Mouse (Mus musculus) CH12.LX (cell line): ENCODE data around the gene Muc4. TPM values are rescaled to one million over a fixed set of nuclear protein-coding genes. Genes with fewer than 3 reads are reported as not detected.

Source experiments
- DNase-seq: peaks from one replicate; pipeline ENCODE4 v3.0.0-alpha.2; 2013; ENCODE audit errors: extremely low read depth
- H3K27ac ChIP-seq: 2 replicates; pipeline ENCODE4 v1.5.1; 2012; ENCODE audit warnings: low read depth, mild to moderate bottlenecking, control low read depth, moderate library complexity; ENCODE audit not compliant: insufficient read depth
- H3K27me3 ChIP-seq: replicated peaks from 2 replicates; pipeline ENCODE3; 2012; ENCODE audit warnings: inconsistent platforms
- H3K36me3 ChIP-seq, 2 experiments: replicated peaks in 1 of 2; 2 replicates each; pipeline versions ENCODE3 to v1.6.1; 2012; ENCODE audit warnings: inconsistent platforms in 1 of 2, low read length in 1 of 2, mild to moderate bottlenecking in 1 of 2, mixed read lengths in 1 of 2, moderate library complexity in 1 of 2; ENCODE audit not compliant: control insufficient read depth in 1 of 2, insufficient read depth in 1 of 2
- H3K4me1 ChIP-seq, 2 experiments: 2 replicates each; pipeline ENCODE4 v1.6.1; 2012; ENCODE audit warnings: inconsistent platforms in 1 of 2, moderate library complexity in 1 of 2; ENCODE audit not compliant: insufficient read depth in 2 of 2, control insufficient read depth in 1 of 2
- H3K4me2 ChIP-seq: 2 replicates; pipeline ENCODE4 v1.6.1; 2012; ENCODE audit warnings: low read depth, mild to moderate bottlenecking, control low read depth; ENCODE audit not compliant: poor library complexity, insufficient read depth, severe bottlenecking
- H3K4me3 ChIP-seq, 3 experiments: fragments of 150-350 bp in 1 of 3; sonication (generic) in 1 of 3; replicated peaks in 1 of 3; 2 replicates each; pipeline versions ENCODE3 to v1.5.1; 2011 to 2012; ENCODE audit warnings: low read depth in 2 of 3, low read length in 2 of 3, mild to moderate bottlenecking in 2 of 3, moderate library complexity in 2 of 3, control low read depth in 1 of 3, improper control_type of control experiment in 1 of 3, inconsistent platforms in 1 of 3, mixed read lengths in 1 of 3; ENCODE audit not compliant: poor library complexity in 1 of 3
- H3K79me2 ChIP-seq: replicated peaks from 2 replicates; pipeline ENCODE4 v1.6.1; 2012; ENCODE audit warnings: mild to moderate bottlenecking, moderate library complexity; ENCODE audit not compliant: control insufficient read depth, poor library complexity, insufficient read depth, severe bottlenecking; ENCODE audit errors: extremely low read depth
- H3K9ac ChIP-seq: 2 replicates; pipeline ENCODE4 v1.6.1; 2012; ENCODE audit warnings: low read depth, mild to moderate bottlenecking, control low read depth, moderate library complexity; ENCODE audit not compliant: insufficient read depth
- H3K9me3 ChIP-seq: replicated peaks from 2 replicates; pipeline ENCODE3; 2012; ENCODE audit warnings: low read length, inconsistent platforms, mixed read lengths
- BHLHE40 ChIP-seq: IDR thresholded peaks from 2 replicates; pipeline ENCODE4 v1.6.1; 2011; ENCODE audit warnings: mild to moderate bottlenecking, low read depth, low read length, improper control_type of control experiment
- CHD1 ChIP-seq: IDR thresholded peaks from 2 replicates; pipeline ENCODE4 v1.6.1; 2012; ENCODE audit warnings: low read depth, low read length, improper control_type of control experiment, inconsistent platforms
- CTCF ChIP-seq, 2 experiments: IDR thresholded peaks in 1 of 2; conservative IDR thresholded peaks in 1 of 2; 2 replicates each; pipeline ENCODE4 v1.5.1; 2011 to 2012; ENCODE audit warnings: low read depth in 2 of 2, low read length in 2 of 2, improper control_type of control experiment in 1 of 2, inconsistent platforms in 1 of 2, mild to moderate bottlenecking in 1 of 2, moderate library complexity in 1 of 2
- E2F4 ChIP-seq: IDR thresholded peaks from 2 replicates; pipeline ENCODE4 v1.6.1; 2011; ENCODE audit warnings: low read depth, low read length, improper control_type of control experiment; ENCODE audit not compliant: insufficient replicate concordance
- ELF1 ChIP-seq: IDR thresholded peaks from 2 replicates; pipeline ENCODE4 v1.6.1; 2014; ENCODE audit warnings: low read depth, mild to moderate bottlenecking, inconsistent platforms, low read length, improper control_type of control experiment
- ETS1 ChIP-seq: conservative IDR thresholded peaks from 2 replicates; pipeline ENCODE4 v1.6.1; 2012; ENCODE audit warnings: low read depth, mild to moderate bottlenecking, inconsistent platforms, low read length, improper control_type of control experiment, moderate library complexity
- IRF4 ChIP-seq: IDR thresholded peaks from 2 replicates; pipeline ENCODE4 v1.6.1; 2014; ENCODE audit warnings: low read depth, mild to moderate bottlenecking, inconsistent platforms, low read length, improper control_type of control experiment
- JUN ChIP-seq: IDR thresholded peaks from 2 replicates; pipeline ENCODE4 v1.6.1; 2011; ENCODE audit warnings: low read depth, mild to moderate bottlenecking, low read length, improper control_type of control experiment, moderate library complexity; ENCODE audit not compliant: insufficient read depth
- JUND ChIP-seq: conservative IDR thresholded peaks from 2 replicates; pipeline ENCODE4 v1.6.1; 2011; ENCODE audit warnings: low read depth, low read length, improper control_type of control experiment
- MAFK ChIP-seq: IDR thresholded peaks from 2 replicates; pipeline ENCODE4 v1.6.1; 2011; ENCODE audit warnings: low read length, improper control_type of control experiment; ENCODE audit not compliant: insufficient replicate concordance
- MAX ChIP-seq: IDR thresholded peaks from 2 replicates; pipeline ENCODE4 v1.6.1; 2011; ENCODE audit warnings: low read length, improper control_type of control experiment
- MAZ ChIP-seq: IDR thresholded peaks from 2 replicates; pipeline ENCODE4 v1.6.1; 2012; ENCODE audit warnings: low read depth, mild to moderate bottlenecking, inconsistent platforms, low read length, improper control_type of control experiment, moderate library complexity
- MEF2A ChIP-seq: IDR thresholded peaks from 2 replicates; pipeline ENCODE4 v1.6.1; 2014; ENCODE audit warnings: low read depth, mild to moderate bottlenecking, inconsistent platforms, low read length, improper control_type of control experiment, borderline replicate concordance
- MXI1 ChIP-seq: IDR thresholded peaks from 2 replicates; pipeline ENCODE4 v1.6.1; 2011; ENCODE audit warnings: mild to moderate bottlenecking, low read depth, low read length, improper control_type of control experiment
- MYC ChIP-seq: IDR thresholded peaks from 2 replicates; pipeline ENCODE4 v1.6.1; 2011; ENCODE audit warnings: low read depth, mild to moderate bottlenecking, improper control_type of control experiment, low read length
- PAX5 ChIP-seq: IDR thresholded peaks from 2 replicates; pipeline ENCODE4 v1.6.1; 2012; ENCODE audit warnings: low read length, inconsistent platforms, mixed read lengths
- POLR2A ChIP-seq: IDR thresholded peaks from 2 replicates; pipeline ENCODE4 v1.6.1; 2011; ENCODE audit warnings: low read depth, mild to moderate bottlenecking, improper control_type of control experiment, low read length
- POLR2AphosphoS2 ChIP-seq: IDR thresholded peaks from 2 replicates; pipeline ENCODE4 v1.6.1; 2011; ENCODE audit warnings: low read depth, low read length, improper control_type of control experiment
- RCOR1 ChIP-seq: conservative IDR thresholded peaks from 2 replicates; pipeline ENCODE4 v1.6.1; 2012; ENCODE audit warnings: low read depth, mild to moderate bottlenecking, inconsistent platforms, low read length, improper control_type of control experiment
- SMC3 ChIP-seq: IDR thresholded peaks from 2 replicates; pipeline ENCODE4 v1.6.1; 2011; ENCODE audit warnings: low read depth, low read length, improper control_type of control experiment
- TBP ChIP-seq: conservative IDR thresholded peaks from 2 replicates; pipeline ENCODE4 v1.6.1; 2011; ENCODE audit warnings: low read depth, low read length, improper control_type of control experiment
- TCF12 ChIP-seq: IDR thresholded peaks from 2 replicates; pipeline ENCODE4 v1.6.1; 2014; ENCODE audit warnings: low read depth, mild to moderate bottlenecking, inconsistent platforms, low read length, improper control_type of control experiment
- UBTF ChIP-seq: IDR thresholded peaks from 2 replicates; pipeline ENCODE4 v1.6.1; 2012; ENCODE audit warnings: low read depth, mild to moderate bottlenecking, inconsistent platforms, low read length, improper control_type of control experiment, moderate library complexity
- ZKSCAN1 ChIP-seq: IDR thresholded peaks from 2 replicates; pipeline ENCODE4 v1.6.1; 2012; ENCODE audit warnings: low read depth, inconsistent platforms, low read length, improper control_type of control experiment, borderline replicate concordance
- dilution Hi-C: fragments of 300-500 bp; cut with MboI; formaldehyde crosslinking; loops from 2 replicates; pipeline ENCODE4 v1.14.3; 2020; ENCODE audit warnings: low sequenced_read_pairs; ENCODE audit not compliant: extremely low pct_unique_long_range_greater_than_20kb, extremely low pct_ligation_motif_present
- in situ Hi-C: fragments of 300-500 bp; cut with MboI; formaldehyde crosslinking; loops from 3 replicates; pipeline ENCODE4 v1.14.3; 2019; ENCODE audit warnings: low sequenced_read_pairs, low pct_ligation_motif_present, low pct_unique_long_range_greater_than_20kb, mixed read lengths
- polyA plus RNA-seq: library from polyadenylated mRNA; unstranded; fragments of >175 nt; gene quantifications from 2 replicates; pipeline ENCODE4 v1.2.1, GENCODE M21; 2012; ENCODE audit warnings: low read depth; ENCODE audit not compliant: insufficient read length
- total RNA-seq, 2 experiments: library from RNA; depleted of rRNA; stranded (reverse); fragments of 300-350 nt in 1 of 2; fragments of >200 nt in 1 of 2; gene quantifications; 2 replicates each; pipeline ENCODE4 v1.2.3; 2012 to 2014

Gene Muc4
- total and polyA plus RNA-seq, 3 experiments, result 0.09 to 0.51 (median 0.34) TPM

DNA sequence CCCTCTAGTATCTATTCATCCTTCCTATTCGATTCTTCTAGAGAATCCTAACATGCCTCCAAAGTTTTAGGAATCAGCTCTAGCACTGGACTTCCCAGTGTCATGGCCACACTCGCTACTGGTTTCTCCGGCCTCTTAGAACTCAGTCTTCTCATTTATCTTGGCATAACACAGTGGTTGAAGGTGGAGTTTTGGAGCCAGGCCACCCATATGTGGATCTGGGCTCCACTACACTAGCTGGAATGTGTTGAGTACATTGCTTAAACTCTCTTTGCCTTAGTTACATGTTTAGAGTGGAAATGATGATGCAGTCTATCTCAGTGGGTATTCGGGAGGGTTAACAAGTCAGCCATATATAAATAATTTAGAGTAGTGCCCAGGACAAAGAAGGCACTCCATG, 82.3 kb downstream of the Muc4 start:
- dilution Hi-C loops, result no loop called here
- no peak for DNase-seq

DNA sequence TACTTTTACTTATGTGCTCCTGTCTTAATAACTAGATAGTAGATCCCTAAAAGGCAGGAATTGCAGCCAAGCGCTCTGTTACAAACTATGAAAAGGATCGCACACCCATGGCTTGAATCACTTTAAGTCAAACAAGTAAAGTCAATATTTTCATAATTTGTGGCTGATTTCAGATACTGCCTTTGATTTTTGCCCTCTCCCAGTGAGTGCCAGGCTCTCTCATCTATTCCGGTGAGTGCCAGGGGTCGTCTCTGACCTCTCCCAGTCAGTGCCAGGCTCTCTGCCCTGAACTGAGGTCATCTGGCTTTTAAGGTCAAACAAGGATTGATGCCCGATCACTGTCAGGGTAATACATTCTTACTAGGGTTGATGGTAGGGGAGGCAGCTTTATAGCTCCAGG, 82.8 kb downstream of the Muc4 start:
- no peak overlapping the region for H3K27ac ChIP-seq
- no peak for DNase-seq
- TF ChIP-seq JUND, result no peak
- TF ChIP-seq MAFK, result no peak
- TF ChIP-seq CTCF (conservative IDR thresholded peaks at IDR 0.05 in 1 of 2, IDR thresholded peaks at IDR 0.05 in 1 of 2; ENCODE audit: low read depth in 2 of 2, low read length in 2 of 2), result no peak
- peaks cover 2 to 25% of the 10 kb centered on the region in 2 experiments for H3K36me3 ChIP-seq
- no peaks in the 10 kb centered on the region for H3K79me2 ChIP-seq
- no peaks in the 10 kb centered on the region for H3K9me3 ChIP-seq
- no peak overlapping the region for H3K4me2 ChIP-seq
- H3K4me1 ChIP-seq, result peaks cover 27 to 35% of the 10 kb centered on the region in 2 experiments
- no peak overlapping the region for H3K9ac ChIP-seq
- in situ Hi-C loops, result loop anchor here (5.0 to 10.0 kb wide), 3 partner anchors 44 to 336 kb away; no protein-coding TSS in a partner anchor
- no peak overlapping the region for H3K4me3 ChIP-seq
- dilution Hi-C loops, result no loop called here
- no peaks in the 10 kb centered on the region for H3K27me3 ChIP-seq

More for the DNA sequence above, 82.3 kb downstream of the Muc4 start:
- Histone ChIP-seq H3K4me2 (no peak overlapping the region), H3K4me3 (no peak overlapping the region), H3K27ac (no peak overlapping the region), H3K27me3 (no peaks in the 10 kb centered on the region), H3K4me1 (peaks cover 23 to 31% of the 10 kb centered on the region in 2 experiments), H3K79me2 (no peaks in the 10 kb centered on the region), H3K9ac (no peak overlapping the region), H3K36me3 (peaks cover 0 to 21% of the 10 kb centered on the region in 2 experiments), H3K9me3 (no peaks in the 10 kb centered on the region)
- in situ Hi-C loops, result loop anchor here (5.0 to 10.0 kb wide), 3 partner anchors 44 to 337 kb away; no protein-coding TSS in a partner anchor
- TF ChIP-seq POLR2AphosphoS2, result no peak
- TF ChIP-seq TCF12, result no peak
- TF ChIP-seq POLR2A, result no peak
- no peak for TF ChIP-seq MXI1
- no peak for TF ChIP-seq TBP
- TF ChIP-seq JUN, result no peak
- TF ChIP-seq BHLHE40, result no peak
- no peak for TF ChIP-seq ZKSCAN1
- no peak for TF ChIP-seq MAZ
- no peak for TF ChIP-seq MAFK
- no peak for TF ChIP-seq ETS1

DNA sequence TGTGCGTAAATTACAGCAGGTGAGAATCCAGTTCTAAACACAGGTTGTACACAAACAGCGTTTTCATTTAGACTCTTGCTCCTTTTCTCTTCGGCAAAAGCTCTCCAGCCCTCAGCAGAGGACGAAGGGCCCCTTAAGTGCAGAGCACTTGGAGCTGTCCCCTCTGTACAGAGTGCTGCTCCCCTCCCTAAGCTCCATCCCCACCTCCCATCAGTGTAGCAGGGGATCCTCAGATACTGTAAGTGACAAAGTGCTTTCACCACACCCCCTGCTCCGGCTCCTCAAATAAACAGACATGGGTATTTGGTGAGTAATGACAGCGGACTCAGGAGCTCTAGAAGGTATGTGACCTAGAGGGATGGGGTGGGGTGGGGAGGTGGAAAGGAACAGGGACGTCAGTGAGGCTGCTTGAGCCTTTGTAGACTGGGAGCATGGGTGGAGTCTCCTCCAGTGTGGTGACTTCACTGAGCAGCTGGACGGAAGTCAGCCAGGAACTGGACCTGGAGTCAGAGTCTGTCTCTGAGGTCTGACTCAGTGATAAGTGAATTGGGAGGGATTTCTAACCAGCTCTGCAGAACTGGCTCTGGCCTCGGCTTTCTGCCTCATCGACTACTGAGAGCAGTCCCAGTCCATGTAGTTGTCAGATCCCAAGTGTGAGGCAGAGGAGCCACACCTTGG, 86.2 kb downstream of the Muc4 start:
- Histone ChIP-seq H3K9me3 (no peaks in the 10 kb centered on the region), H3K36me3 (peaks cover 28 to 60% of the 10 kb centered on the region in 2 experiments), H3K4me1 (peaks cover 16 to 26% of the 10 kb centered on the region in 2 experiments), H3K27me3 (no peaks in the 10 kb centered on the region), H3K27ac (no peak overlapping the region), H3K79me2 (no peaks in the 10 kb centered on the region), H3K4me2 (no peak overlapping the region), H3K4me3 (no peak overlapping the region), H3K9ac (no peak overlapping the region)
- DNase-seq, result no peak
- in situ Hi-C loops (no loop called here), dilution Hi-C loops (no loop called here)
- TF ChIP-seq MYC (no peak), ELF1 (no peak), ZKSCAN1 (no peak), JUN (no peak), IRF4 (no peak), PAX5 (no peak), POLR2A (no peak), JUND (no peak), CHD1 (no peak), POLR2AphosphoS2 (no peak), E2F4 (no peak), SMC3 (no peak), MAX (no peak), RCOR1 (no peak), MEF2A (no peak), UBTF (no peak), BHLHE40 (no peak), MAZ (no peak)
